Mouse (Mus musculus): ENCODE measurements around the gene Nrde2.

Nrde2 gene

GRCm38 (mm10) chr12:100124913-100125798 is 34.3 kb downstream of the Nrde2 start:
- DNase-seq, result no peak

- peak; percentile 93 for DNase-seq
Observed at GRCm38 (mm10) chr12:100123476-100123875, 36.0 kb downstream of the Nrde2 start.

DNA sequence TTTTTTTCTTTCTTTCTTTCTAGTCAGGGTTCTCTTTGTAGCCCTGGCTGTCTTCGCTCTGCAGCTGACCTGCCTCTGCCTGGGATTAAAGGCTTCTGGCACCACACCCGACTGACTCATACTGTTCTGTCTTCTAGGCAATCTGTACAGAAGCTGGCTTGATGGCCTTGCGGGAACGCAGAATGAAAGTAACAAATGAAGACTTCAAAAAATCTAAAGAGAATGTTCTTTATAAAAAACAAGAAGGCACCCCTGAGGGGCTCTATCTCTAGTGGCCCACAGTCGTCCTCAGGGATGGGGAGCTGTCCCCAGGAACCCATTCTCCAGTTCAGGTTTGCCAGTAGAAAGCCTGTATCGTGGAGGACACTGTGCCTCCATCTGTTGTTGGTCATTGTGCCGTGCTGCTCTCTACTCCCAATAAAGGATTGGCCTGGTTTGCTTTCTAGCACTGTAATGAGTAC is 36.5 kb downstream of the Nrde2 start:
- peak; percentile 97 for DNase-seq

DNA sequence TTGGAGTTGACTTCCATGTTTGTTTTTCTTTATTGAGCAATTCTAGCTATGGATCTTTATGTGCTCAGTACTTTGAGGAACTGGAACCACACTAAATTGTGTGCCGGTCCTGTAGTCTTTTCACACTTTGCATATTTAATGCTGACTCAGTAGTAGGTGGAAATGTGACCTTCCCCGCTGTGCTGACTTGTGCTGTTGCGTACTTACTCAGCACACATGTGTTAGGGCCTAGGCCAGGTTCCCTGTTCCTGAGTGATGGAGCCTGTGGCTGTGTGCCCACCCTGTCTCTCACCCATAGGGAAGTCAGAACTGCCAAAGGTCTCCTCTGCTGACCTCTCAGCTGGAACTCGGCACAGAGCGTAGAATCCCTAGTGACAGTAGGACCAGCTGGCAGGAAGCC is 43.5 kb downstream of the Nrde2 start:
- peak; percentile 94 for DNase-seq

- peak; percentile 98 for DNase-seq
Observed at GRCm38 (mm10) chr12:100109986-100110696, 49.3 kb downstream of the Nrde2 start, which contains the start of gene Psmc1. Psmc1 (plus strand) TSS chr12:100110154.

DNA sequence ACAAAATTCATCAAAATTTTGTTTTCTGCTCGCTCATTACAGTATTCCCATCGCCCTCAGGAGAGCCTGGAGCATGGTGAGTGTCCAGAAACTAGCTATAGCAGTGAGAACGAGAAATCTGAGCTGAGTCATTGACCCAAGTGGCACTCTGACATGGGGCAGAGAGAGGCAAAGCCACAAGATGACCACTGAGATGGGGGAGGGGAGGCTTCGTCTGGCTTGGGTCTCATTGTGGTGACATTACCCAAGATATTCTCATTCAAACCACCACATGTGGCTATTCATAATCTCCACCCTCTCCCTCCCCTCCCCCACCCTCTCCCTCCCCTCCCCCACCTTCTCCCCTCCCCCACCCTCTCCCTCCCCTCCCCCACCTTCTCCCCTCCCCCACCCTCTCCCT is 52.0 kb downstream of the Nrde2 start:
- no peak for DNase-seq

GRCm38 (mm10) chr12:100106275-100106895 is 53.1 kb downstream of the Nrde2 start:
- peak; percentile 93 for DNase-seq

DNA sequence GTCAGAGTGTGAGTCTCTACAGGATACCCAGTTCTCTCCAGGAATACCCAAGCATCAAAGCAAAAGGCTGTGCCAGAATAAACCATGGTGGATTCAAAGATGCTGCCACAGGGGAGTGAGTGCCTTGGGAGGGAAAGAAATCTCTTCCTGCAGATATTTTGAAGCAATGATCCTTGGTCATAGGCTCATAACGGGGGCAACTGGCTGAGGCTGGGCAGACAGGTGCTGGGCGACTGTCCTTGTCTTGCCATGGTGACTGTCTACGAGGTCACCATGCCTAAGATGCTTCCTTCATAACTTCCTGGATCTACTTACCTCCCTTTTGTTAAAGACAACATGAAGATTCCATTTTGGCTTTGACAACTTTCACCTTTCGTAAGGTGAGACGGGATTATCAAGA is 54.9 kb downstream of the Nrde2 start:
- no peak for DNase-seq

DNA sequence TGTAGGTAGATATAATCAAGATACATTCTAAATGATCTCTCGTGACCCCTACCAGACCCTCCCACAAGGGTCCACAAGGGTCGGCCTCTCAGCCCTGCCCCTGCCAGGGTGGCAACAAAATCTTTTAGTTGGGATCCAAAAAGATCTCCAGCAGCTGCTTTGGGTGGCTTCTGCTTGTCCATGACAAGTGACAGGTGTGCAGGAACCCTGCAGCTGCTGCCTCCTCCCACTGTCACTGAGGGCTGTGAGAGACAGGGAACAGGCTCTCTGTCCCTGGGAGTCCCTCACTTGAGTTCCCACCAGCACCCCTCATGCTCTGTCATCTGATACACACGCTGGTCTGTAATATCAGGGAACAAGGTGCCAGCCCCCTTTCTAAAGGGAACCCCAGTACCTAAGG is 57.8 kb downstream of the Nrde2 start:
- DNase-seq, result no peak

- no peak for DNase-seq
Observed at GRCm38 (mm10) chr12:100100707-100101030, 58.8 kb downstream of the Nrde2 start.

- DNase-seq, result no peak
Observed at GRCm38 (mm10) chr12:100099971-100100706, 59.3 kb downstream of the Nrde2 start.

DNA sequence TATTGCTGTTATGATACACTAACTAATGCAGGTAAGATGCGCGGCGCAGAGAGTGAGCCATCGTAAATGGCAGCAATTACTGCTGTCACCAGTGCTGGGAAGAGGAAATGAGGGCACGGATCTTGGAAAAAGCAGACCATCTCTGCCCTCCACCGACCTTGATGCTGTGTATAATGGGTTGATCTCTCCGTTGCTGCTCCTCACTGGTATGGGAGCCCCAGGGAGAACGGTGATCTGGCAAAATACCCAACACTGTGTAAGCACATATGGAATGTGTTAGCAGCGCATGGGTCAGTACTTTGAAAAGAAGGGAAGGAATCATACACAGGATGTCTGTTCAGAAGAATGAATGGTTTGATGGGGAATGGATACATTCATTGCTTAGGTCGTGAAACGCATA is 66.4 kb downstream of the Nrde2 start:
- peak; percentile 66 for DNase-seq

GRCm38 (mm10) chr12:100090750-100091149 is 68.7 kb downstream of the Nrde2 start:
- no peak for DNase-seq

DNA sequence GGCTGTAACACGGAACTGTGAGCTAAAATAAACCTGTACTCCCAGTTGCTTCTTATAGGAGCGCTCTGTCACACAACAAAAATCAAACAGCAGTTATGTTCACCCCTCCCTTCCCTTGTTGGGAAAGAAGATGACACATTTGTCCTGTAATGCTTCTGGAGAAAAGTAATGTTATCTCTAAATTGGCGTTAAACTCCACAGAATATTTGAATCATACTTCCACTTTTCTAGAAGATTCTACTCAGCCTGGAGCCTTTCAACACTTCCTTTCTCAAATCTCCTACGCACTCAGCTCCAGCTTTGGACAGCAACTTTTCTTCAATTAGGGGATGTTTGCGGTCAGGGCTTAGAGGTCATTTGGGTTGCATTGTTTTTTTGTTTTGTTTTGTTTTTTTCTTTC is 70.2 kb downstream of the Nrde2 start:
- DNase-seq, result peak; percentile 94

- DNase-seq, result peak; percentile 88
Observed at GRCm38 (mm10) chr12:100088026-100088425, 71.4 kb downstream of the Nrde2 start.

- DNase-seq, result peak; percentile 96
Observed at GRCm38 (mm10) chr12:100079636-100080286, 79.7 kb downstream of the Nrde2 start.

GRCm38 (mm10) chr12:100075715-100076114 is 83.7 kb downstream of the Nrde2 start:
- no peak for DNase-seq
